Mouse (Mus musculus) CD8-positive naive resting alpha-beta T cell, adult 57 days (primary cell): ENCODE measurements around the gene 2610044O15Rik8. TPM values are rescaled to one million over a fixed set of nuclear protein-coding genes. Genes with fewer than 3 reads are reported as not detected.

Experiments
- total RNA-seq: library from RNA; stranded (reverse); gene quantifications from one replicate; pipeline ENCODE4 v1.2.4, GENCODE M21; 2023

2610044O15Rik8 gene
- 9.0 TPM for total RNA-seq

DNA sequence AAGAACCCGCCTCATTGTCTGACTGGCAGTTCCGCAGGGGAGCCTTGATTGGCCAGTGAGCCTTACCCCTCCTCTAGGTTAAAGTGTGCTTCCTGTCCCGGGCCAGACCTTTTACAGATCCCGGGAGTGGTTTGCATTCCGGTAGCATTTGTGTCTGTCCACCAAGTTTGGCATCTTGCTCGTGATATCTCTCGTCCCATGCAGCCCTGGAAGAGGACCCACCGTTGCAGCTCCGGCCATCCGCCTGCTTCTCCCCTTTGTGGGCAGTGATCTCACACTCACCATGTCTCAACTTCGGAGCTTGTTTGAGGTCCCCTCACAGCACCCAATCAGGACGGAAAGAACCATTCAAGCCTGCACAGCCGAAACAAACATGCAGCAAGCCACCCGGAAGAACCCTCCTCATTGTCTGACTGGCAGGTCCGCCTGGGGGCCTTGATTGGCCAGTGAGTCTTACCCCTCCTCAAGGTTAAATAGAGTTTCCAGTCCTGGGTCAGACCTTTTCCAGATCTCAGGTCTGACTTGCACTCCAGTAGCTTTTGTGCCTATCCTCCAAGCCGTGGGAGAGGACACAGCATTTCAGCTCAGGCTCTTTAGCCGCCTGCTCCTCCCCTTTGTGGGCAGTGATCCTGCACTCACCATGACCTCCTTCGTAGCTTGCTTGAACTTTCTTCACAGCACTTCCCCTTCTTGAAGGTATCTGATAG is at the start of gene 2610044O15Rik8:
Gene 2610044O15Rik8 (minus strand): TSS at position 380 of the 707 bp plus-strand sequence.

Other genes starting within 250 kb of the 2610044O15Rik8 start
- gene Ccdc7a, start 168.9 kb downstream of the 2610044O15Rik8 start, total RNA-seq, result not detected
- not detected for gene Ccdc7b, start 167.3 kb downstream of the 2610044O15Rik8 start, total RNA-seq
- gene Gm10999, start 102.7 kb downstream of the 2610044O15Rik8 start, total RNA-seq, result not detected